Mouse (Mus musculus): ENCODE measurements around the gene Pikfyve.

Pikfyve gene

DNA sequence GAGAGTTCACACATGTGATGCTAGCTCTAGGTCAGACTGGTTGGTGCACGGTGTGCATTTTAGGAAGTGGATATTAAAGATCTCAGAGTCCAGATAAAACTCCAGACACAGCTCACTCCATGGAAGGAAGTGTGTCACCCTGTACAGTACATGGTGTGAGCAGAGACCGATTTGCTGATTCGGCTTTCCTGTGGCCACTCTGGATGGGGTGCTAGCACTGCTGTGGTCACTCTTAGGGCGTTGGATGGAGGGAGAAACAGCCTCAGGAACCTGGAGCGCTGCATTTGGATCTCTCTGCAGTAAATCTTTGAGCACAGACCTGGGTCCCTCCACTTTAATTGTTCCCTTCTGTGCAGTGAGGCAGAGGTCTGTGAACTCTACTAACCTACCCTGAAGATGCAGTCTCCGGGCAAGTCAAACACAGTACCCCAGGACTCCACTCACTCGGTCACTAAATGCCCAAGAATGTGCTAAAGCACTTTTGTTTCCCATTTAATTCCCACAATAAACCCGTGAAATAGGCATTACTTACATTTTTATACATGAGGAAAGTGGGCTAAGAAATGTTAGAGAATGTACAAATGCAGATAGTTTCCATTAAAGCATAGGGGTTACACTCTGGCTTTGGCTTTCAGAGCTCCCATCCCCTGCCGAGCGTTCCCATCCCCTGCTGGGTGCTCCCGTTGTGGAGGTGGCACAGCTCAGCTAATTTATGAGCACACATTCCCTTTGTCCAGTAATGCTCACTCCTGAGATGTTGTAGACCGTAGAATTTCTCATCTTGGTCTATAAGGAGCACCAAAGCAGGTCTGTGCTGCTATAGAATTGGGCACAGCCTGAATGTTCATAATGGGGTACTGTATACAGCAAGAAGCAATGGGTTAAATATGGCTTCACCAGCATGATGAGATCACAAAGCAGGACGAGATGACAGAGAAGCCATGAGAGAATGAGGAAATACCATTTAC lies 127.9 kb downstream of the Pikfyve start:
- DNase-seq, result no peak

DNA sequence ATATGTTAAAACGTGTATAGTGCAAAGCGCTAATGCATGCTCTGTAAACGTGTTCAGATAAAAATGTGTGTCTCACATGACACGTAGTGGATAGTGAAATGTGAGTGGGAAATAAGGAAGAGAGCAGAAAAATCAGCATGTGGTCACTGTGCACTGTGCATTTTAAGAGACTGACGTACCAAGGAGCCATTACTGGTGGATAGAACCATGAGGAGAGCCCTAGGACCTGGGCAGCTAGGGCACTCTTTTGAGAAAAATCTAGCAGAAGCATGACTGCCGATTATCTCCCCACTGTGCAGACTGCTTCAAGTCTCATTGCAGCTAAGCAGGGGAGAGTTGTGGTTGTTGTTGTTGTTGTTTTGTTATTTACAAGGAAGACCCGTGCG lies 128.5 kb downstream of the Pikfyve start:
- no peak for DNase-seq
